Mouse (Mus musculus) CH12.LX (cell line): ENCODE data around the gene Nf1. TPM values are rescaled to one million over a fixed set of nuclear protein-coding genes. Genes with fewer than 3 reads are reported as not detected.

Source experiments
- DNase-seq: peaks from one replicate; pipeline ENCODE4 v3.0.0-alpha.2; 2013; ENCODE audit errors: extremely low read depth
- H3K27ac ChIP-seq: 2 replicates; pipeline ENCODE4 v1.5.1; 2012; ENCODE audit warnings: low read depth, mild to moderate bottlenecking, control low read depth, moderate library complexity; ENCODE audit not compliant: insufficient read depth
- H3K27me3 ChIP-seq: replicated peaks from 2 replicates; pipeline ENCODE3; 2012; ENCODE audit warnings: inconsistent platforms
- H3K36me3 ChIP-seq, 2 experiments: replicated peaks in 1 of 2; 2 replicates each; pipeline versions ENCODE3 to v1.6.1; 2012; ENCODE audit warnings: inconsistent platforms in 1 of 2, low read length in 1 of 2, mild to moderate bottlenecking in 1 of 2, mixed read lengths in 1 of 2, moderate library complexity in 1 of 2; ENCODE audit not compliant: control insufficient read depth in 1 of 2, insufficient read depth in 1 of 2
- H3K4me1 ChIP-seq, 2 experiments: 2 replicates each; pipeline ENCODE4 v1.6.1; 2012; ENCODE audit warnings: inconsistent platforms in 1 of 2, moderate library complexity in 1 of 2; ENCODE audit not compliant: insufficient read depth in 2 of 2, control insufficient read depth in 1 of 2
- H3K4me2 ChIP-seq: 2 replicates; pipeline ENCODE4 v1.6.1; 2012; ENCODE audit warnings: low read depth, mild to moderate bottlenecking, control low read depth; ENCODE audit not compliant: poor library complexity, insufficient read depth, severe bottlenecking
- H3K4me3 ChIP-seq, 3 experiments: fragments of 150-350 bp in 1 of 3; sonication (generic) in 1 of 3; replicated peaks in 1 of 3; 2 replicates each; pipeline versions ENCODE3 to v1.5.1; 2011 to 2012; ENCODE audit warnings: low read depth in 2 of 3, low read length in 2 of 3, mild to moderate bottlenecking in 2 of 3, moderate library complexity in 2 of 3, control low read depth in 1 of 3, improper control_type of control experiment in 1 of 3, inconsistent platforms in 1 of 3, mixed read lengths in 1 of 3; ENCODE audit not compliant: poor library complexity in 1 of 3
- H3K79me2 ChIP-seq: replicated peaks from 2 replicates; pipeline ENCODE4 v1.6.1; 2012; ENCODE audit warnings: mild to moderate bottlenecking, moderate library complexity; ENCODE audit not compliant: control insufficient read depth, poor library complexity, insufficient read depth, severe bottlenecking; ENCODE audit errors: extremely low read depth
- H3K9ac ChIP-seq: 2 replicates; pipeline ENCODE4 v1.6.1; 2012; ENCODE audit warnings: low read depth, mild to moderate bottlenecking, control low read depth, moderate library complexity; ENCODE audit not compliant: insufficient read depth
- H3K9me3 ChIP-seq: replicated peaks from 2 replicates; pipeline ENCODE3; 2012; ENCODE audit warnings: low read length, inconsistent platforms, mixed read lengths
- BHLHE40 ChIP-seq: IDR thresholded peaks from 2 replicates; pipeline ENCODE4 v1.6.1; 2011; ENCODE audit warnings: mild to moderate bottlenecking, low read depth, low read length, improper control_type of control experiment
- CHD2 ChIP-seq: IDR thresholded peaks from 2 replicates; pipeline ENCODE4 v1.6.1; 2011; ENCODE audit warnings: low read length, improper control_type of control experiment
- CTCF ChIP-seq, 2 experiments: IDR thresholded peaks in 1 of 2; conservative IDR thresholded peaks in 1 of 2; 2 replicates each; pipeline ENCODE4 v1.5.1; 2011 to 2012; ENCODE audit warnings: low read depth in 2 of 2, low read length in 2 of 2, improper control_type of control experiment in 1 of 2, inconsistent platforms in 1 of 2, mild to moderate bottlenecking in 1 of 2, moderate library complexity in 1 of 2
- ELF1 ChIP-seq: IDR thresholded peaks from 2 replicates; pipeline ENCODE4 v1.6.1; 2014; ENCODE audit warnings: low read depth, mild to moderate bottlenecking, inconsistent platforms, low read length, improper control_type of control experiment
- HCFC1 ChIP-seq: IDR thresholded peaks from 2 replicates; pipeline ENCODE4 v1.6.1; 2012; ENCODE audit warnings: low read depth, mild to moderate bottlenecking, inconsistent platforms, low read length, improper control_type of control experiment
- IRF4 ChIP-seq: IDR thresholded peaks from 2 replicates; pipeline ENCODE4 v1.6.1; 2014; ENCODE audit warnings: low read depth, mild to moderate bottlenecking, inconsistent platforms, low read length, improper control_type of control experiment
- JUND ChIP-seq: conservative IDR thresholded peaks from 2 replicates; pipeline ENCODE4 v1.6.1; 2011; ENCODE audit warnings: low read depth, low read length, improper control_type of control experiment
- KAT2A ChIP-seq: IDR thresholded peaks from 2 replicates; pipeline ENCODE4 v1.6.1; 2012; ENCODE audit warnings: low read length, improper control_type of control experiment, inconsistent platforms; ENCODE audit not compliant: insufficient replicate concordance
- MAX ChIP-seq: IDR thresholded peaks from 2 replicates; pipeline ENCODE4 v1.6.1; 2011; ENCODE audit warnings: low read length, improper control_type of control experiment
- MAZ ChIP-seq: IDR thresholded peaks from 2 replicates; pipeline ENCODE4 v1.6.1; 2012; ENCODE audit warnings: low read depth, mild to moderate bottlenecking, inconsistent platforms, low read length, improper control_type of control experiment, moderate library complexity
- MEF2A ChIP-seq: IDR thresholded peaks from 2 replicates; pipeline ENCODE4 v1.6.1; 2014; ENCODE audit warnings: low read depth, mild to moderate bottlenecking, inconsistent platforms, low read length, improper control_type of control experiment, borderline replicate concordance
- MXI1 ChIP-seq: IDR thresholded peaks from 2 replicates; pipeline ENCODE4 v1.6.1; 2011; ENCODE audit warnings: mild to moderate bottlenecking, low read depth, low read length, improper control_type of control experiment
- MYC ChIP-seq: IDR thresholded peaks from 2 replicates; pipeline ENCODE4 v1.6.1; 2011; ENCODE audit warnings: low read depth, mild to moderate bottlenecking, improper control_type of control experiment, low read length
- NELFE ChIP-seq: IDR thresholded peaks from 2 replicates; pipeline ENCODE4 v1.6.1; 2011; ENCODE audit warnings: low read depth, low read length, improper control_type of control experiment
- NRF1 ChIP-seq: IDR thresholded peaks from 2 replicates; pipeline ENCODE4 v1.6.1; 2014; ENCODE audit warnings: low read depth, mild to moderate bottlenecking, inconsistent platforms, low read length, improper control_type of control experiment, moderate library complexity
- PAX5 ChIP-seq: IDR thresholded peaks from 2 replicates; pipeline ENCODE4 v1.6.1; 2012; ENCODE audit warnings: low read length, inconsistent platforms, mixed read lengths
- POLR2A ChIP-seq: IDR thresholded peaks from 2 replicates; pipeline ENCODE4 v1.6.1; 2011; ENCODE audit warnings: low read depth, mild to moderate bottlenecking, improper control_type of control experiment, low read length
- POLR2AphosphoS2 ChIP-seq: IDR thresholded peaks from 2 replicates; pipeline ENCODE4 v1.6.1; 2011; ENCODE audit warnings: low read depth, low read length, improper control_type of control experiment
- RAD21 ChIP-seq: IDR thresholded peaks from 2 replicates; pipeline ENCODE4 v1.6.1; 2011; ENCODE audit warnings: low read depth, mild to moderate bottlenecking, low read length, improper control_type of control experiment, moderate library complexity
- RCOR1 ChIP-seq: conservative IDR thresholded peaks from 2 replicates; pipeline ENCODE4 v1.6.1; 2012; ENCODE audit warnings: low read depth, mild to moderate bottlenecking, inconsistent platforms, low read length, improper control_type of control experiment
- SIN3A ChIP-seq: IDR thresholded peaks from 2 replicates; pipeline ENCODE4 v1.6.1; 2012; ENCODE audit warnings: low read length, improper control_type of control experiment, inconsistent platforms
- SMC3 ChIP-seq: IDR thresholded peaks from 2 replicates; pipeline ENCODE4 v1.6.1; 2011; ENCODE audit warnings: low read depth, low read length, improper control_type of control experiment
- USF1 ChIP-seq: IDR thresholded peaks from 2 replicates; pipeline ENCODE4 v1.6.1; 2014; ENCODE audit warnings: low read depth, mild to moderate bottlenecking, inconsistent platforms, low read length, improper control_type of control experiment
- USF2 ChIP-seq: conservative IDR thresholded peaks from 2 replicates; pipeline ENCODE4 v1.6.1; 2011; ENCODE audit warnings: low read depth, low read length, improper control_type of control experiment
- ZKSCAN1 ChIP-seq: IDR thresholded peaks from 2 replicates; pipeline ENCODE4 v1.6.1; 2012; ENCODE audit warnings: low read depth, inconsistent platforms, low read length, improper control_type of control experiment, borderline replicate concordance
- ZMIZ1 ChIP-seq: IDR thresholded peaks from 2 replicates; pipeline ENCODE4 v1.6.1; 2012; ENCODE audit warnings: low read depth, mild to moderate bottlenecking, inconsistent platforms, low read length, improper control_type of control experiment
- ZNF384 ChIP-seq: IDR thresholded peaks from 2 replicates; pipeline ENCODE4 v1.6.1; 2012; ENCODE audit warnings: low read depth, low read length, improper control_type of control experiment, inconsistent platforms
- dilution Hi-C: fragments of 300-500 bp; cut with MboI; formaldehyde crosslinking; loops from 2 replicates; pipeline ENCODE4 v1.14.3; 2020; ENCODE audit warnings: low sequenced_read_pairs; ENCODE audit not compliant: extremely low pct_unique_long_range_greater_than_20kb, extremely low pct_ligation_motif_present
- in situ Hi-C: fragments of 300-500 bp; cut with MboI; formaldehyde crosslinking; loops from 3 replicates; pipeline ENCODE4 v1.14.3; 2019; ENCODE audit warnings: low sequenced_read_pairs, low pct_ligation_motif_present, low pct_unique_long_range_greater_than_20kb, mixed read lengths
- polyA plus RNA-seq: library from polyadenylated mRNA; unstranded; fragments of >175 nt; gene quantifications from 2 replicates; pipeline ENCODE4 v1.2.1, GENCODE M21; 2012; ENCODE audit warnings: low read depth; ENCODE audit not compliant: insufficient read length
- total RNA-seq, 2 experiments: library from RNA; depleted of rRNA; stranded (reverse); fragments of 300-350 nt in 1 of 2; fragments of >200 nt in 1 of 2; gene quantifications; 2 replicates each; pipeline ENCODE4 v1.2.3; 2012 to 2014

Gene Nf1
- total and polyA plus RNA-seq, 3 experiments: 7.3 to 19.5 (median 12.4) TPM

- no peak overlapping the region for H3K27ac ChIP-seq
- peaks cover 0 to 8% of the 10 kb centered on the region in 2 experiments for H3K36me3 ChIP-seq
- in situ Hi-C loops: no loop called here
- no peak for DNase-seq
- H3K27me3 ChIP-seq: no peaks in the 10 kb centered on the region
- TF ChIP-seq POLR2A (no peak), NRF1 (no peak), SIN3A (no peak), HCFC1 (no peak), MXI1 (no peak), USF2 (no peak), KAT2A (no peak), IRF4 (no peak), USF1 (no peak), BHLHE40 (no peak), JUND (no peak), SMC3 (no peak), ELF1 (no peak), RAD21 (no peak), ZMIZ1 (no peak), POLR2AphosphoS2 (no peak), ZNF384 (no peak)
- no peak overlapping the region for H3K4me3 ChIP-seq
- no peaks in the 10 kb centered on the region for H3K4me1 ChIP-seq
- H3K9me3 ChIP-seq: peaks cover 4% of the 10 kb centered on the region
- no peak overlapping the region for H3K9ac ChIP-seq
- H3K79me2 ChIP-seq: peaks cover 2% of the 10 kb centered on the region; the same call in 1 of the 2 replicates
- H3K4me2 ChIP-seq: no peak overlapping the region
- dilution Hi-C loops: no loop called here
Observed at GRCm38 (mm10) chr11:79364956-79365355, 25.5 kb downstream of the Nf1 start.

- no peak for DNase-seq
- in situ Hi-C loops: no loop called here
- H3K9ac ChIP-seq: no peak overlapping the region
- H3K4me2 ChIP-seq: no peak overlapping the region
- peaks cover 2% of the 10 kb centered on the region; the same call in 1 of the 2 replicates for H3K79me2 ChIP-seq
- no peaks in the 10 kb centered on the region for H3K27me3 ChIP-seq
- dilution Hi-C loops: no loop called here
- no peaks in the 10 kb centered on the region for H3K4me1 ChIP-seq
- peaks cover 0 to 6% of the 10 kb centered on the region in 2 experiments for H3K36me3 ChIP-seq
- H3K27ac ChIP-seq: no peak overlapping the region
- no peak overlapping the region for H3K4me3 ChIP-seq
- H3K9me3 ChIP-seq: peaks cover 4% of the 10 kb centered on the region
- TF ChIP-seq MAZ: no peak
- TF ChIP-seq BHLHE40: no peak
- TF ChIP-seq ELF1: no peak
- no peak for TF ChIP-seq RCOR1
- TF ChIP-seq MYC: no peak
- no peak for TF ChIP-seq CTCF (conservative IDR thresholded peaks at IDR 0.05 in 1 of 2, IDR thresholded peaks at IDR 0.05 in 1 of 2; ENCODE audit: low read depth in 2 of 2, low read length in 2 of 2)
- TF ChIP-seq PAX5: no peak
- no peak for TF ChIP-seq ZKSCAN1
- TF ChIP-seq CHD2: no peak
- TF ChIP-seq NELFE: no peak
- no peak for TF ChIP-seq MAX
- TF ChIP-seq USF1: no peak
- no peak for TF ChIP-seq MEF2A
- no peak for TF ChIP-seq JUND
Observed at GRCm38 (mm10) chr11:79366284-79366683, 26.8 kb downstream of the Nf1 start.
